Mouse (Mus musculus) lung, postnatal 0 days (tissue): ENCODE data around the gene Cacna1a.

Experiments used
- CTCF ChIP-seq: IDR thresholded peaks from 2 replicates; pipeline ENCODE4 v1.5.1; 2016; ENCODE audit warnings: antibody characterized with exemption, mild to moderate bottlenecking
- EP300 ChIP-seq: IDR thresholded peaks from 2 replicates; pipeline ENCODE4 v1.6.1; 2016; ENCODE audit warnings: antibody characterized with exemption, mild to moderate bottlenecking, control low read depth

GRCm38 (mm10) chr8:84375038-84375437, 13.2 kb upstream of the Cacna1a start:
- TF ChIP-seq CTCF (no peak), EP300 (no peak)
